Mouse (Mus musculus) cerebellum, adult 8-10 months (tissue): ENCODE data around the gene Itpr3.

Experiments used
- DNase-seq: peaks from one replicate; pipeline ENCODE4 v3.0.0; 2022

Gene Itpr3

GRCm38 (mm10) chr17:27121266-27121665 lies 64.2 kb downstream of the Itpr3 start:
- DNase-seq: peak; percentile 53

- no peak for DNase-seq
Observed at GRCm38 (mm10) chr17:27121781-27122180, 64.7 kb downstream of the Itpr3 start.

- DNase-seq: no peak
Observed at GRCm38 (mm10) chr17:27122701-27123100, 65.6 kb downstream of the Itpr3 start.

- no peak for DNase-seq
Observed at GRCm38 (mm10) chr17:27123103-27123502, 66.0 kb downstream of the Itpr3 start.

- DNase-seq: no peak
Observed at GRCm38 (mm10) chr17:27123813-27124375, 66.8 kb downstream of the Itpr3 start.

- peak; percentile 83 for DNase-seq
Observed at GRCm38 (mm10) chr17:27125185-27125584, 68.1 kb downstream of the Itpr3 start.

- no peak for DNase-seq
Observed at GRCm38 (mm10) chr17:27125669-27126202, 68.6 kb downstream of the Itpr3 start.

GRCm38 (mm10) chr17:27126974-27127373 lies 69.9 kb downstream of the Itpr3 start:
- no peak for DNase-seq

- DNase-seq: no peak
Observed at GRCm38 (mm10) chr17:27128189-27128588, 71.1 kb downstream of the Itpr3 start.

GRCm38 (mm10) chr17:27129291-27129690 lies 72.2 kb downstream of the Itpr3 start:
- no peak for DNase-seq

- DNase-seq: no peak
Observed at GRCm38 (mm10) chr17:27129819-27130218, 72.7 kb downstream of the Itpr3 start.

- no peak for DNase-seq
Observed at GRCm38 (mm10) chr17:27130246-27130645, 73.1 kb downstream of the Itpr3 start.

GRCm38 (mm10) chr17:27131240-27131665 lies 74.1 kb downstream of the Itpr3 start:
- DNase-seq: no peak

GRCm38 (mm10) chr17:27132238-27132637 lies 75.1 kb downstream of the Itpr3 start:
- DNase-seq: no peak

GRCm38 (mm10) chr17:27133551-27134141 lies 76.5 kb downstream of the Itpr3 start, which contains the start of gene Uqcc2:
Gene Uqcc2, minus strand, starts transcription at chr17:27133916.
- peak; percentile 99 for DNase-seq

GRCm38 (mm10) chr17:27134187-27134586 lies 77.1 kb downstream of the Itpr3 start:
- DNase-seq: no peak

GRCm38 (mm10) chr17:27134715-27135114 lies 77.6 kb downstream of the Itpr3 start:
- DNase-seq: no peak

- no peak for DNase-seq
Observed at GRCm38 (mm10) chr17:27138396-27138795, 81.3 kb downstream of the Itpr3 start.

GRCm38 (mm10) chr17:27139304-27139703 lies 82.2 kb downstream of the Itpr3 start:
- no peak for DNase-seq

- DNase-seq: no peak
Observed at GRCm38 (mm10) chr17:27140262-27140661, 83.2 kb downstream of the Itpr3 start.

- no peak for DNase-seq
Observed at GRCm38 (mm10) chr17:27141971-27142450, 84.9 kb downstream of the Itpr3 start.

GRCm38 (mm10) chr17:27144152-27144551 lies 87.0 kb downstream of the Itpr3 start:
- DNase-seq: no peak

- no peak for DNase-seq
Observed at GRCm38 (mm10) chr17:27146323-27146923, 89.3 kb downstream of the Itpr3 start.

- no peak for DNase-seq
Observed at GRCm38 (mm10) chr17:27150871-27151270, 93.8 kb downstream of the Itpr3 start.
